Mouse (Mus musculus) erythroid progenitor cell, adult 5-6 weeks (primary cell): ENCODE data around the gene Tma7. TPM values are rescaled to one million over a fixed set of nuclear protein-coding genes. Genes with fewer than 3 reads are reported as not detected.
A peak's percentile ranks its signal among the peaks of the same experiment; 100 is the strongest.

Experiments used
- ATAC-seq: replicated peaks from 2 replicates; pipeline ENCODE4 v1.8.0; 2016; ENCODE audit warnings: moderate number of reproducible peaks, mild to moderate bottlenecking, moderate TSS enrichment, inconsistent platforms; ENCODE audit not compliant: poor library complexity, low FRiP score, severe bottlenecking
- total RNA-seq, 2 experiments: library from RNA; stranded (forward) in 1 of 2; stranded (reverse) in 1 of 2; fragments of 150-400 nt in 1 of 2; fragments of 186-747, 209-891 nt in 1 of 2; gene quantifications; 2 replicates each; pipeline versions ENCODE4 v1.2.3 to v1.2.4; 2015 to 2017; ENCODE audit warnings: low replicate concordance in 2 of 2

Tma7 gene
- total RNA-seq, 2 experiments from 2014 or later: 31.5 to 281 TPM

GRCm38 (mm10) chr9:109080516-109080915 is 1.9 kb downstream of the Tma7 start:
- ATAC-seq: no peak

- ATAC-seq: peak; percentile 100
These were observed 8.5 kb downstream of the Tma7 start, which contains the start of gene Atrip for GRCm38 (mm10) chr9:109073661-109074573. TSS of gene Atrip (minus strand) at chr9:109074124.

DNA sequence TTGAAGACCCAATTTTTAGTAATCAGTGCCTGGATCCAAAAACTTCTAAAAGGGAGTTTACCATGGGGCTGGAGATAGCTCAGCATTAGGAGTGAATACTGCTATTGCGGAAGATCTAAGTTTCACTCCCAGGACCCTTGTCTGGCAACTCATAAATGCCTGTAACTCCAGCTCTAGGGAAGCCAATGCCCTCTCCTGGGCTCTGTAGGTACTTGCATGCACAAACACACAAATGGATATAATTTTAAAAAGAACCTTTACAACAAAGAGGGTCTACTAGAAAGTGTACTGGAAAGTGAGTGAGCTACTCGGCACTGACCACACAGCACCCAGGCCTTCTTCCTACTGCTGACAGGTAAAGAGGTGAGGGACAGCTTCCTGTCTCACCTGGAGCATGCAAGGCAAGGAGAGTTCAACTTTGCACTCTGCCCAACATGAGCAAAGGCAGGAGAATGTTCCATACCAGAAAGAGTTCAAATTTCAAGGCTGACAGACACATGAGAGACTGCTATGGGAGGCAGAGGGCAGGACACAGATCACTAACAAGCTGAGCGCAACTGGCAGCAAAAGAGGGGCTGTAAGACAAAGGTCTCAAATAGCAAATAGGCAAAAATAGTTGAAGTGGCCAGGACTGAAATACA is 14.2 kb downstream of the Tma7 start:
- ATAC-seq: no peak

DNA sequence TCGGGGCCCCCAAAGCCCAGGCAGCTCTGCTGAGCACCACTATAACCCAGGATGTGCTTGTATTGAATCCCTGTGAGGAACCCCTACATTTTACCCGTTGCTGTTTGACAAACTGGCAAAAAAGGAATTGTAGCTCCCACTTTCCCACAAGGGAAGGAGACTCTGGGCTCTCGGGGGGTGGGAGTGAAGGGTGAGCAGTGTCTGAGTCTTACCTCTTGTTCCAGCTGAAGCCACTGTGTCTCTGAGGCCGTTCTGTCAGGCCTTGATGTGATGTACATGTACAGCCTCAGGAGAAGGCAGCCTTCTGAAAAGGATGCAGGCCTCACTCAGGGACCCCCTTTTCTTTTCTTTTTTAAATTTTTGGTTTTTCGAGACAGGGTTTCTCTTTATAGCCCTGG is 21.5 kb downstream of the Tma7 start:
- no peak for ATAC-seq

GRCm38 (mm10) chr9:109060184-109060897 is 22.0 kb downstream of the Tma7 start:
- ATAC-seq: no peak

- peak; percentile 94 for ATAC-seq
These were observed 23.1 kb downstream of the Tma7 start, which contains the start of gene Trex1 for GRCm38 (mm10) chr9:109059136-109059903. TSS of gene Trex1 (minus strand) at chr9:109059734.

GRCm38 (mm10) chr9:109058006-109058765 is 24.2 kb downstream of the Tma7 start:
- no peak for ATAC-seq

DNA sequence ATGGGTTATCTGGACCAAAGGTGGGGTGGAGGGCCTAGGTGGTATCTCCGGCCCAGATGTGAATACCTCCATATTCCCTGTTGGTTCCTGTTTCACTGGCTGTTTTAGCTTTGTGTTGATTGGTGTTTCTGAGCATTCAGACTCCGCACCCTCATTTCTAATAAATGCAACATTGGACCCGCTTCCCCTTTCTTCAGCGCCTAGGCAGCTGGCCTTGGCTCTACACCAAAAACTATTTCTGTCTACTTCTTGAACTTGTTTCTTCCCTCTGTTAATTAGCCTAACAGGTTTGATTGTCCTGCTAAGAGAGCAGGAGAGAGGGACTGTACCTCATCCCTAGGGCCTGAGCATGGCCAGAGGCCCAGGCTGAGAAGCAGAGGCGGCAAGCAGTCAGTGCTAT is 24.8 kb downstream of the Tma7 start:
- no peak for ATAC-seq

DNA sequence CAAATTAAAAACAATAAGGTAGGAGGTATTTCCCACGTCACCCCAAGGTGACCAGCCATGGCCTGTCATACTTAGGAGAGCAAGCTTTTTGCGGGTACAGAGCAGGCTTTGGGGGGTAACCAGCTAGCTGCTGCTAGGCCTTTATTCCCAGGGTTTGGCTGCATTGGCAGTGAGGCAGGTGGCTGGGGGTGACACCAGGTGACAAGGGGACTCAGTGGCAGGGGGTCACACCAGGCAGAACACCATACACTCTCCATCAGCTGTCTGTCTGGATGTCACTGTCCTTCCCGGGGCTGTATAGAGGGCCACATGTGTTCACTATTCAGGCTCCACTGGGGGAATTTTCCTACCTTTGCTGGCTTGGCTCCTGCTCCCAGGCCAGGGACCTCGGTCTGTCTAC is 25.5 kb downstream of the Tma7 start:
- ATAC-seq: no peak

GRCm38 (mm10) chr9:109056081-109056690 is 26.2 kb downstream of the Tma7 start:
- no peak for ATAC-seq

GRCm38 (mm10) chr9:109055271-109056030 is 26.9 kb downstream of the Tma7 start:
- ATAC-seq: no peak

GRCm38 (mm10) chr9:109054712-109055111 is 27.7 kb downstream of the Tma7 start:
- no peak for ATAC-seq

DNA sequence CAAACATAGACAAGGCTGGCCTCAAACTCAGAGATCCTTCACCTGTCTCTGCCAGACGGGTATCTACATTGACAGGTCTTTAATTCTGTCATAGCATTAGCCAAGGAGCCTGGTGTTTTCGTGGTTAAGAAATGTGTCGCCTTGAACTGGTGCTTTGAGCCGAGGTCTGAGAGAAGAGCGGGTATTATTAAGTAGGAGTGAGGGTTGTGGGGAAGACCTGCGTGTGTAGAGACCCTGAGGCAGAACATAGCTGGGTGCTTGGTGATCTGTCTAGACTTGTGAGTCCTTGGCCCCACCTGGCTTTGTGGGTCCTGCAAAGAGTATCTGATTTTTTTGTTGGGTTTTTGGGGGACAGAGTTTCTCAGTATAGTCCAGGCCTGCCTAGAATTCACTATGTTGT is 28.5 kb downstream of the Tma7 start:
- no peak for ATAC-seq

DNA sequence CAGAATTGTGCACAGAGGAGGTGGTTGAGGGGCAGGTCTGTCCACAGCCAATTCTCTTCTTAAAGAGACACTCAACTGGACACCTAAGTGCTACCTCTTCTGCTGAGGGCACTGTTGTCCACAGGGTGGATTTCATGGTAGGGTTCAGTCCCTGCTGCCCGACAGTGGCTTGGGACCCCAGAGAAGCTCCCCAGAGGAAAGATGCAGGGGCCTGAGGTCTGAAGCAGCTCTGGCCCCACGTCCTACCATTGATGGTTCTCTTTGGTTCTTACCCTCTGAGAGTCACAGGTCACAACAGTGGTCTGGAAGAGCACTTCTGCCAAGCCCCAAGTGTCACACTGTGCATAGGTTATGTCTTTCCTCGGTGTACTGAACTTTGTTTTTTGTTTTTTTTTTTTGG is 29.0 kb downstream of the Tma7 start:
- ATAC-seq: no peak

- ATAC-seq: no peak
These were observed 29.7 kb downstream of the Tma7 start for GRCm38 (mm10) chr9:109052490-109053260.

DNA sequence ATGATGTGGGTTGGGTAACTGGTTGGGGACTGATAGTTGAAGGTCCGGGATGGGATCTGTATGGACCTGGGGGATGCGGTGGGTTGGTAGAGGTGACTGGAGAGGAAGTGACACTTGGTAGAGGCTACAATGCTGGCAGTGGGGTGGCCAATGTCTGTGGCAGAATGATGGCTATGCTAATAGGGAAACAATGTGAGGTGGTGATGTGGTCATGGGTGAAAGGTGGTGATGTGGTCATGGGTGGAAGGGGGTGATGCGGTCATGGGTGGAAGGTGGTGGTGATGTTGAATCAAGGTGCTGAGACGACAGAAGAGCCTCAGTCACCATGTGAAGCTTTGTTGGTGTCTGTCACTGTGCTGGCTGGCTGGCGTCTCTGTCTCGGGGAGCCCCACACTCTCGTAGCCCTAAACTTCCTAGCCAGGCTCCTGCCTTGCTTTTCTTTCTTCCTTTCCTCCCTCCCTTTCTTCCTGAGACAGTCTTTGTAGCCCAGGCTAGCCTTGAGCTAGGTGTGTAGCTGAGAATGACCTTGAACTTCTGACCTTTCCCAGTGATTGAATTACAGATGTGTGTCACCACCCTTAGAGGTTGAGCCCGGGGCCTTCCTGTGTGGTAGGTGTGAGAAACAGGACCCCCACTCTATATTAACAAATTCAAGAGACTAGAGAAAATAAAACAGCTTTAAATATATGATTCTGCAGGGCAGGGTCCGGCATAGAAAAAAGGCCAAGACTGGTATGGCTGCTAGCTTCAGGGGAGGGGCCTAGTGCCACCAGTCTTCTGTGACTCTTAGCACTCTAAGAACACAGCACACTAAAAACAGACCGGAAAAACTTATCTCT is 30.5 kb downstream of the Tma7 start:
- no peak for ATAC-seq
